Mouse (Mus musculus) bone marrow macrophage, adult 2 months (primary cell): ENCODE data around the gene Aldh1l1.
A peak's percentile ranks its signal among the peaks of the same experiment; 100 is the strongest.

Experiments used
- CTCF ChIP-seq: IDR thresholded peaks from 2 replicates; pipeline ENCODE4 v1.5.1; 2012; ENCODE audit warnings: low read depth, mild to moderate bottlenecking, low read length, moderate library complexity
- POLR2A ChIP-seq: IDR thresholded peaks from 2 replicates; pipeline ENCODE4 v1.6.1; 2012; ENCODE audit warnings: mild to moderate bottlenecking, low read depth, low read length, borderline replicate concordance

DNA sequence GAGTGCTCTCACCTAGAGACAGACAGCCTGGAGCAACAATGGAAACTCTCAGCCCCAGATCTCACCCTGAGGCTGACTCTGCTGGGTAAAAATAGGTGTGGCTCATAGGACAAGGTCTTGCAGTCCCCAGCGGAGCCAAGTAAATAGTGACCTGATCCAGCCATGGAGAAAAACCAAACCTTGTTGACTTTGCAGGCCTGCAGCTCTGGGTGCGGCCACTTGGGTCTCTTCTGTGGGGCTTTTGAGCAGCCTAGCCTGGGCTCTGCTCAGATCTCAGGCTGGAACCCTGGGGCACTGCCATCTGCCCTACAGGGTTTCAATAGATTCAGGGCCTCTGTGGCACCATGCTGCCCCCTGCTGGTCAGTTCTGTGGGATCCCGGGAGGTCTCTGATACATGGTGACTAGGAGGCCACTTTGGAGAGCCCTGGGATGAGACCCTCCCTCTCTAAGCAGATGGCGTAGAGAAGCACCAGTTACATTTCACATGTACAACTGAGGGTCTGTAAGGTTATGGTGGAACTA is 28.7 kb downstream of the Aldh1l1 start:
- TF ChIP-seq CTCF (peak; percentile 83), POLR2A (no peak)
